Mouse (Mus musculus) common myeloid progenitor, adult 5-6 weeks (primary cell): Measurements from ENCODE around the gene Slc9a1. TPM values are rescaled to one million over a fixed set of nuclear protein-coding genes. Genes with fewer than 3 reads are reported as not detected.

ENCODE experiments used
- ATAC-seq: replicated peaks from 2 replicates; pipeline ENCODE4 v1.8.0; 2016; ENCODE audit warnings: low read depth, mild to moderate bottlenecking, moderate TSS enrichment, inconsistent platforms; ENCODE audit not compliant: poor library complexity, severe bottlenecking
- total RNA-seq: library from RNA; stranded (forward); fragments of 200-1000, 187-1606 nt; gene quantifications from 2 replicates; pipeline ENCODE4 v1.2.3, GENCODE M21; 2017

Gene Slc9a1
- total RNA-seq, 1 experiment from 2014 or later, result 9.0 TPM

- no peak for ATAC-seq
Observed at GRCm38 (mm10) chr4:133423691-133424090, 54.2 kb downstream of the Slc9a1 start.

GRCm38 (mm10) chr4:133424100-133424499 lies 54.6 kb downstream of the Slc9a1 start:
- peak; percentile 60 for ATAC-seq

GRCm38 (mm10) chr4:133426141-133426540 lies 56.6 kb downstream of the Slc9a1 start:
- ATAC-seq, result no peak

- ATAC-seq, result 0 out of 2 replicates have a peak, but pooled peaks have one; percentile 29
Observed at GRCm38 (mm10) chr4:133431508-133431907, 62.0 kb downstream of the Slc9a1 start.

GRCm38 (mm10) chr4:133432560-133433171 lies 63.2 kb downstream of the Slc9a1 start:
- no peak for ATAC-seq

- no peak for ATAC-seq
Observed at GRCm38 (mm10) chr4:133435921-133436320, 66.4 kb downstream of the Slc9a1 start.

GRCm38 (mm10) chr4:133439460-133440376 lies 70.2 kb downstream of the Slc9a1 start:
- ATAC-seq, result peak; percentile 60; the same call in 1 of the 2 replicates

- 0 out of 2 replicates have a peak, but pooled peaks have one; percentile 18 for ATAC-seq
Observed at GRCm38 (mm10) chr4:133440377-133440795, 70.9 kb downstream of the Slc9a1 start.

GRCm38 (mm10) chr4:133442194-133442593 lies 72.7 kb downstream of the Slc9a1 start:
- ATAC-seq, result no peak

- ATAC-seq, result no peak
Observed at GRCm38 (mm10) chr4:133443085-133443484, 73.6 kb downstream of the Slc9a1 start.

GRCm38 (mm10) chr4:133445727-133446126 lies 76.2 kb downstream of the Slc9a1 start:
- no peak for ATAC-seq

GRCm38 (mm10) chr4:133447366-133447765 lies 77.9 kb downstream of the Slc9a1 start:
- no peak for ATAC-seq

GRCm38 (mm10) chr4:133447967-133448366 lies 78.5 kb downstream of the Slc9a1 start:
- no peak for ATAC-seq

- ATAC-seq, result no peak
Observed at GRCm38 (mm10) chr4:133448708-133449388, 79.3 kb downstream of the Slc9a1 start.

GRCm38 (mm10) chr4:133449726-133450125 lies 80.2 kb downstream of the Slc9a1 start:
- no peak; the same call in 1 of the 2 replicates for ATAC-seq

GRCm38 (mm10) chr4:133451536-133451935 lies 82.0 kb downstream of the Slc9a1 start:
- ATAC-seq, result peak; percentile 85

GRCm38 (mm10) chr4:133452433-133452832 lies 82.9 kb downstream of the Slc9a1 start:
- ATAC-seq, result no peak

GRCm38 (mm10) chr4:133458044-133458443 lies 88.5 kb downstream of the Slc9a1 start:
- peak; percentile 77 for ATAC-seq

GRCm38 (mm10) chr4:133460006-133460405 lies 90.5 kb downstream of the Slc9a1 start:
- no peak for ATAC-seq

GRCm38 (mm10) chr4:133460796-133461325 lies 91.4 kb downstream of the Slc9a1 start:
- ATAC-seq, result no peak
